Mouse (Mus musculus): Measurements from ENCODE around the gene Mest.

Mest gene

GRCm38 (mm10) chr6:30709115-30709514, 14.2 kb upstream of the Mest start:
- no peak for DNase-seq

GRCm38 (mm10) chr6:30710371-30711364, 12.7 kb upstream of the Mest start:
- DNase-seq: no peak

DNA sequence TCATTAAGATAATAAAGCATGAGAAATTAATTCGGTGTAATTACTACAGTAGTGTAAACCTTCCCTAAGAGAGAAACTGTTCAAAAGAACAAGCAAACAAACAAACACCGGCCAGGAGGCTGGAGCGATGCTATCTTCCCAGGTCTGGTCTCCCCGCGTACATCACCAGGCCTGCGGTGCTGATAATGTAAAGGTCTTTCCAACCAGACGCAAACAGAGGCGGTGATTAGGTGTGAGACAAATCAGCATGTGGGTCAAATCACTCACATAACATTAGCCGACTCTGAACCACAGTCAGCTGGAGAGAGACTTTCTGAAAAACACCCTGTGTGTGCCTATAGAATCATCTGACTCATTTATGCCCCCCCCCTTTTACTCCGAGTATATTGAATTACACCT, 12.0 kb upstream of the Mest start:
- no peak for DNase-seq

DNA sequence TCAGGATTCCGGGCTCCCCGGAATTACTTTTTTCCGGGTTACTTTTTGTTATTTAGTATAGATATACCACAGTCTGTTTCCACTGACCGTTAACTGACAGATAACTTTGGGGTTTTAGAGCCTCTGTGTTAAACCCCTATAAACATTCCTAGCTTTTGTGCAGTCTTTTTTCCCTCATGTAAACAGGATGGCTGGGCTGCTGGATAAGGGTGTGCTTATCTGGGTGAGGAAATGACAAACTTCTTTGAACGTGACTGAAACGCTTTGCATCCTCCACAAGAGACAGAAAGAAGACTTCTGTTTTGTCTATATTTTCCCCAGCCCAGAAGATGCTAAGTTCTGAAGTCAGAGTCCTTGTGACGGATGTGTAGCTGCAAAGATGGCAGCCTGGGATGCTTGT, 10.9 kb upstream of the Mest start:
- DNase-seq: no peak

DNA sequence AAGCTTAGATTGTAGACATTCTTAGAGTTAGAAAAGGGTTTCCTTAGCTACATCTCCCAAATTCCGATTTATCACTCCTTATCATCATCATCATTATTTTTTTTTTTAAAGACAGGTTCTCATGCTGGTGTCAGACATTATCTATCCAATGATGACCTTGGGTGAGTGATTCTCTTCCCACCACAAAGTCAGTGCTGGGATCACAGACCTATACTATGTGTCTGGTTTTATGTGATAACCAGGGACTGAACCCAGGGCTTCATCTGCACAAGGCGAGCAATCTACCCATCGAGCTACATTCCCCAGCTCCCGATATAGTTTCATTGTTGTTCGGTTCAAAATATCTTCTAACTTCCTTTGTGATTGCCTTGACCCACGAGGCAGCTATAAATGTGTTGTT, 9.9 kb upstream of the Mest start:
- no peak for DNase-seq

DNA sequence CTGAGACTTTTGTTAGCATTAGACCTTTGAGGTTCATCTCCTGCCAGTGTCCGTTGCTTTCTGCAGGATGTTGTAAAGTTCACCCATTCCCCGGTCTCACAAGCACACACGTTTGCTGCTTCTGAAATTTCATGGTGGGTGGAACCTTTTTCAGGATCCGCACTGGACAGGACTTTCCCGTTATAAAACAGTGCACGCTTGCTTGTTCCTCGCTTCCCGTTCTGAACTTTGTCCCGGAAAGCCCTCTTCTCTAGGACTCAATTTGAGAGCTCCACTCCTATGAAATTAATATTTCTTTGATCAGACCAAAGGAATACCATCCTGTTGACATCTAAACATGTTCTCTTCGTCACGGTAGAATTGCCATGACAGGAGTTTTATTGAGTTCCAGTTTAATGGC, 9.5 kb upstream of the Mest start:
- DNase-seq: no peak

- DNase-seq: peak; percentile 10
Observed at GRCm38 (mm10) chr6:30714891-30715471, 8.4 kb upstream of the Mest start.

DNA sequence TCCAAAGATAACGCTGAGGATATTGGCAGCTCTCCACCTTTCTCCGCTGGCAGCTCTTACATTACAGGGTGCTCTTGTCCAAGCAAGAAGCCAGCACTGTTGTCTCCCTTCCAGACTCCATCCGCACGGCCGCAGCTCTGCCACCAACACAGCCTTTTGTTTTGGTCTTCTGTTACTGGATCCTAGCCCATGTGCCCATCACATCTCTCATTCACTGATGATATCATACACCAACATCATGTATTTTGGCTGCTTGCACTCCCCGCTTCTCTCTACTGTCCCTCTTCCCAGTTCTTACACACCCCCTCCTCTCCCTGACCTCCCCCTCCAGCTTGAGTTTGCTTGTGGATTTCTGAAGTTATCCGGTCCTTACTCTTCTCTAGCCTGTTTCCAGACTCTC, 6.6 kb upstream of the Mest start:
- DNase-seq: peak; percentile 11

- no peak for DNase-seq
Observed at GRCm38 (mm10) chr6:30722385-30723164, 772 bp upstream of the Mest start.

DNA sequence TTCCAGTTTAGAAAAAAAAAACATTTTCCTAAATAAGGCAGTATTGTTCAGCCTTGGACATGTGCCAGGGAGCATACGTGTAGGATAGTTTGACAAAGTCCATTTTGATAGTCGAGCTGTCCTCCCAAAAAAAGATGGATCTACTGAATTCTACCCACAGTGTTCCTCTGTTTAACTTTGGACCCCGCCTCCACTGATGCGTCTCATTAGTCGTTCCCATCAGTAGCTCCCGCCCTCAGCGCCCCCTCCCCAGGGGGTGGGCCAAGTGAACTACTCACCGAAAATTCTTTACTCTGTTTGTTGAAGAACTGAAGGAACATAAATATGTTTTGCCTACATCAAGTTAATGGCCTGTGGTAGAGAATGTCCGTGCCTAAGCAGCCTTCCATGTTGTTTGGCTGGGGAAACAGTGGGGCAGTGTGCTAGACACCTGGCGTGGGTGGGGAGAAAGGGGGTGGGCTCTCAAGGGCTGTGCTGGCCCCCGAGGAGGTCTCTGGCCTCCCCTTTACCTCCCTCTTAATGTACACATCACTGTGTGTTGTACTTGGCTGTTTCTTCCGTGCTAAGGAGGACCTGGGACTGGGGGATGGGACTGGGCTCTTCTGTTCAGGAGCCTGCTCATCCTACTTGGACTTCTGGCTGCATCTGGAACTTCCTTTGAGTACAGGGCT, 7.1 kb downstream of the Mest start:
- DNase-seq: peak; percentile 52

- no peak for DNase-seq
Observed at GRCm38 (mm10) chr6:30732571-30733130, 9.3 kb downstream of the Mest start.

- no peak for DNase-seq
Observed at GRCm38 (mm10) chr6:30734465-30734864, 11.1 kb downstream of the Mest start.

DNA sequence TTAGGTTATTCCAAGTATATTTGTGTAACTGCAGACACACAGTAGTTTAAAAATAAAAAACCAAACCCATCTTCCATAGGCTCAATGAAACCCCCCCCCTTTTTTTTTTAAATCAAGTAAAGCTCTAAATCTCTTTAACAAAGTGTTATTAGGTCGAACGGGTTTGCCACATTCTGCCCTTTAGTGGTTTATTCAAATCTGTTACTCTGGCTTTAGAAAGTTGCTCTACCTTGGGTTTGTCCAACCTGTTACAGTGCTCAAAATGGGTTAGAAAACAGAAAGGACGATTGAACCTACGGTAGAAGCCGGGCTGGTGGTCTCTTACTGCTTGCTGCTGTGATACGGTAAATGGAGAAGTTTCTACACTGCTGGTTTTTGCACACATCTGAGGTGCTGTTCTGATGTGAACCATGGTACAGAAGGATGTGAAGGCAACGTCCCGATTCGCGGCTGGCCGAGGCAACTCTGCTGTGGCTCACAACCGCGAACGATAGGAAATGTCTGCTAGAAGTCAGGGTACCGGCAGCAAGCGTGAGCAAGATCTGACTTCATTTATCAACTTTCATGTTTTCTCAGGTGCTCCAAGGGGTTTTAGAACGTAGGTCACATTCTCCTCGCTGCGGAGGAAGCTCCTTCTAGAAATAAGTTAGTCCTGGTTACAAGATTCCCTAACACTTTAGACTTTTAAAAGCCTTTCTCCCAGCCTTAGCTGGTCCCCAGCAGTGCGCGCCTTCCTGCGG, 11.8 kb downstream of the Mest start:
- DNase-seq: no peak

DNA sequence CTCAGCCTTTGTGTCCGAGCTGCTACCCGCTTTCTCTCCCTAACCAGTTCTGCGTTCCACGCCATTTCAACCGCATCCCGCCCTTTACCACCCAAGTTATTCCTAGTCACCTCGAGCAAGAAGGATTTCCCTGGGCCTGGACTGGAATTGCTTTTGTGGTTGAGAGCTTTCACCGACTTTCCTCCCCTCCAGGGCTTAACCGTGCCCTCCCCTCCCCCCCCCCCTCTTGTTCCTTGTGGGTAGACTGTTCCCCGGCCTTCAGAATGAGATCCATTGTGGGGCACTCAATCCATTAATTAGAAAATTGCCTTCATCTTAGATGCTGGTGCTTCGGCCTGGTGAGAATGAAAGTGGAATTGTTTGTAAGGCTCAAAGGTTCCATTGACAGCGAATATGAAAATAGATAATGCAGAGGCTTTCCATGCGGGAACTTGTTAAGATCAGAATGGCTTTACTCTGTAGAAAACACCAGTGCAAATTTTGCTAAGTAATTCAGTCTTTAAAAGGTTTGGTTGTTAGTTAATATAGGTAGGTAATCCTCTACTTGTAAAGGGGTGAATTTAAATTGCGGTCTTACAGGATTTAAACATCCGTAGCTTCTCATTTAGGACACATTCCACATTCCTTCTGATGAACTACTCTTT, 12.5 kb downstream of the Mest start:
- DNase-seq: no peak

GRCm38 (mm10) chr6:30736372-30736762, 13.0 kb downstream of the Mest start:
- peak; percentile 46 for DNase-seq

GRCm38 (mm10) chr6:30736864-30737547, 13.7 kb downstream of the Mest start:
- DNase-seq: peak; percentile 87

DNA sequence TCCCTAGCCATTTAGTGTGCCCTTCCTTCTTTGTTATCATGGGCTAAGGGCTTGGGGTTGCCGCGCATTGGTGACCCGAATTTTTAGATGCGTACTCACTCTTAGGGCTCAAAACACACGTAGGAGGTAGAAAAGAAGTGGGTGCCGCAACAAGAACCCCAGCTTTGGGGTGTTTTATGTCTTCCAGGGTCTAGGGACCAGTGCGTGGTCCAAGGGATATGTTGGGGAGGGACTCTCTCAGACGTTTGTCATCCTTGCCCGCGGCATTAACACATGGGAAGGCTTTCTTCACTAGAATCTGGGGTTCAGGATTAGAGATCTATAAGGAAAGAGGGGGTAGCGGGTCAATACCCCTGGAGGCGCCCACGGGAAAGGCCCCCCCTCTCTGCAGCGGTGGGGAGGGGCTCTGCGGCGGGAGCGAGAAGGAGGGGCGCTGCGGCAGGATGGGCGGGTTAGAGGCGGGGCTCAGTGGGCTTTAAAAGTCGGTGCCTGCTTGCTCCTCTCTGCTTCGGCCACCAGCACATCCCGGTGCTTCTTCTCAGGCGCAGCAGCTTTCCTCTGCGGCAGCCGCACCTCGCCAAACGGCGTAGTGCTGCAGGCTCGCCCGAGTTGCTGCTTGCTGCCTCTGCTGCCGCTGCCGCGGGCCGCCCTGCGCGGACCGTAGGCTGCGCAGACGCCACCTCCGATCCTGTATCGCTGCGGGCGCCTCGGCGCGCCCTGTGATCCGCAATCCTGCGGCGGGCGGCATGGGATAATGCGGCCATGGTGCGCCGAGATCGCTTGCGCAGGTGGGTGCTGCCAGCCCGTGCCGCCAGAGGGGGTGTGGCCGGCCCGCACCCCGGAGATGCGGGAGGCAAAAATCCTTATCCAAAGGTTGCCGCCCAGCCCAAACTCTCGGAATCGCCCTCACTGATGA, 14.5 kb downstream of the Mest start:
- DNase-seq: peak; percentile 88

DNA sequence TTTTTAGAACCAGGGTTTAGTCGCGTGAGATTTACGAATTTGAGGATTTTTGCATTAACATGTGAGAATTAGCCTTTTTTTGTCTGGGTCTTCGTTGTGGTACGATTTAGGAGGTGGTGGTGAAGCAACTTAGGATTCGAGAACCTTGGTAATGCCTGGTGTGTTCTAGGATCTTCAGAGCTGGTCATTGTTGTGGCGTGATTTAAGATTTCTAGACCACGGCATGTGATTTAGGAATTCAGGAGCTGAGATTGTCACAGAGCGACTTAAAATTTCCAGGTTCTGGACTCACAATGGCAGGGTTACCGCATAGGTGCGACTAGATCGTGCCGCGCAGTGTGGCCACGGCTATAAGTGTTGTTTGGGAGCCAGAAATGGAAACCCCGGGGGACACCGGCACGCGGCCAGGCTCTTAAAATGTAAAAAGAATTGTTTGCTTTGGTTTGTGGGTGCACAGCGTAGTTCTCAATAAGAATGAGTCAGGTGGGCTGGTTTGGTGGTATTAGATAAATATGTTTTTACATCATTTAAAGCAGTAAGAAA, 15.2 kb downstream of the Mest start:
- no peak for DNase-seq

DNA sequence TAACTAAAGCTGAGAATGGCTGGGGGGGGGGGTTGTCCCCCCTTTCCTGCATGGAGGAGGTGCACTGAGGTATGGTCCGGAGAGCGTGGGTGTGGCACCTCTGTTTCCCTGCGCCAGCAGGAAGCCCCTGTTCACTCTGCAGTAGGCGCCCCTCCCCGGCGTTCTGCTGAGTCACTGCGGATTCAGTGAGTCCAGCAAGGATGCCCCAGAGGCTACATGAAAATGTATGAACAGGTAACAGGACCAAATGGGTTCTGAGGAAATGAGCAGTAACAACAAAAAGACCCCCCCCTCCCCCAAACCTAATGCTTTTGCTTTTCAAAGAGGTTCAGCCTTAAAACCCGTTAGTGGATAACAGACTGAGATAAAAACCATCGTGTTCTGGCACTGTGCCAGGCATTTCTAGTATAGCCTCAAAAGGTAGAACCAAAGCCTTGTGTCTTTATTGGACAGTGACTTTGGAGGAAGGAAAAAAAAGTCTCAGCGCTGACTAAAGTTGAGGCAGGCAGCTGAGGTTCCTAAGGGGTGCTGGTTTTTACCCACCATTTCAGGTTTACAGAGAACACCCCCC, 15.9 kb downstream of the Mest start:
- DNase-seq: peak; percentile 70

All from kidney, postnatal 10 days (tissue).